In the genomic region with DNA sequence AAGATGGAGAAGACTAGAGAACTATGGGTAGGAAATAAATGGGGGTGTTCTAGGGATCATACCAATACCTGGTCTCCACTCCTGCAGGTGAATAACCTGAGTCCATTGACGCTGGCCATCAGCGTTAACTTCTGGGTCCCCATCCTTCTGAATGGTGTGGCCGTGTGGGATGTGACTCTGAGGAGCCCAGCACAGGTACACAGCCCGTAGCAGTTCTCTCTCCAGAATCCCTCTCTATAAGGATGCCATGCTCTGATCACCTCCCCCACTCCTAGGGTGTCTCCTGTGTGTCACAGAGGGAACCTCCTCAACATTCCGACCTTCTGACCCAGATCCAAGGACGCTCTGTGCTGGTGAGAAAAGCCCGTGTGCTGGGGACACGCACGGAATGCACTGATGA, we compare ENCODE assay signal across 21 mouse cellular contexts. TPM values are rescaled to one million over a fixed set of nuclear protein-coding genes. Genes with fewer than 3 reads are reported as not detected.
"Had no signal": no experiment of that assay in that cellular context is flagged by ENCODE, and none has a peak within 500 bp of the region (broad histone marks: within the 10 kb centered on the region; RNA-seq: fewer than 3 reads in every experiment).

No protein-coding gene starts in this region.

- H3K4me1 ChIP-seq: limb, embryonic 12.5 days; limb, embryonic 15.5 days; lung, embryonic 15.5 days had no signal

- H3K9ac ChIP-seq: limb, embryonic 12.5 days; limb, embryonic 15.5 days; liver, embryonic 14.5 days; lung, embryonic 15.5 days had no signal

- H3K36me3 ChIP-seq: limb, embryonic 12.5 days; limb, embryonic 15.5 days; lung, embryonic 15.5 days had no signal

- H3K4me3 ChIP-seq: limb, embryonic 12.5 days; limb, embryonic 15.5 days; lung, embryonic 15.5 days; megakaryocyte, embryonic 14.5 days had no signal

- DNase-seq: kidney, adult 9 months; kidney, postnatal 14 days; kidney, postnatal 4 days; left cerebral cortex, postnatal 4 days; lung, adult 18-20 months; lung, postnatal 10 days; lung, postnatal 36 days; midbrain, embryonic 14.5 days; thymus, postnatal 25 days had no signal

- H3K9me3 ChIP-seq: limb, embryonic 12.5 days; limb, embryonic 15.5 days; lung, embryonic 15.5 days; megakaryocyte, embryonic 14.5 days had no signal

- H3K4me2 ChIP-seq: limb, embryonic 12.5 days; limb, embryonic 15.5 days; lung, embryonic 15.5 days; midbrain, embryonic 11.5 days had no signal

- H3K27ac ChIP-seq: limb, embryonic 12.5 days; limb, embryonic 15.5 days; liver, embryonic 14.5 days; lung, embryonic 15.5 days had no signal

- H3K27me3 ChIP-seq: limb, embryonic 12.5 days; limb, embryonic 15.5 days; lung, embryonic 15.5 days had no signal

RNA-seq across cellular contexts. Expression of a gene that starts 3.1 kb away (rescaled TPM):
- total RNA-seq: midbrain, postnatal 0 days had no signal
- polyA plus RNA-seq: midbrain, embryonic 11.5 days; midbrain, embryonic 14.5 days had no signal

RNA-seq across cellular contexts. Expression of a gene that starts 48.9 kb away (rescaled TPM):
- total RNA-seq: left cerebral cortex, postnatal 14 days; midbrain, postnatal 0 days had no signal
- polyA plus RNA-seq: kidney, embryonic 16.5 days; limb, embryonic 12.5 days; limb, embryonic 15.5 days; midbrain, embryonic 11.5 days; midbrain, embryonic 14.5 days; midbrain, postnatal 0 days; neural tube, embryonic 11.5 days; neural tube, embryonic 14.5 days; stomach, embryonic 16.5 days had no signal
